Mouse (Mus musculus) heart, embryonic 12.5 days (tissue): ENCODE data around the gene Cops2. TPM values are rescaled to one million over a fixed set of nuclear protein-coding genes. Genes with fewer than 3 reads are reported as not detected.

ENCODE experiments used
- ATAC-seq: fragments of 200-750 bp; cut with Nextera tagmentation; 2 replicates; pipeline ENCODE4 v1.8.0; 2017; ENCODE audit warnings: moderate TSS enrichment, moderate library complexity; ENCODE audit not compliant: insufficient number of reproducible peaks, low FRiP score
- H3K27ac ChIP-seq: fragments of 300-500 bp; sonication (generic); 2 replicates; pipeline ENCODE4 v1.5.1; 2016; ENCODE audit warnings: mild to moderate bottlenecking, moderate library complexity; ENCODE audit not compliant: poor library complexity, severe bottlenecking
- H3K27me3 ChIP-seq: fragments of 300-500 bp; sonication (generic); replicated peaks from 2 replicates; pipeline ENCODE4 v1.6.1; 2016; ENCODE audit warnings: mild to moderate bottlenecking, moderate library complexity
- H3K36me3 ChIP-seq: fragments of 300-500 bp; sonication (generic); 2 replicates; pipeline ENCODE4 v1.6.1; 2016; ENCODE audit warnings: mild to moderate bottlenecking, moderate library complexity
- H3K4me1 ChIP-seq: fragments of 300-500 bp; sonication (generic); replicated peaks from 2 replicates; pipeline ENCODE4 v1.6.1; 2016; ENCODE audit warnings: mild to moderate bottlenecking
- H3K4me2 ChIP-seq: fragments of 300-500 bp; sonication (generic); 2 replicates; pipeline ENCODE4 v1.6.1; 2016; ENCODE audit warnings: mild to moderate bottlenecking, moderate library complexity
- H3K4me3 ChIP-seq: fragments of 300-500 bp; sonication (generic); 2 replicates; pipeline ENCODE4 v1.5.1; 2016; ENCODE audit warnings: mild to moderate bottlenecking
- H3K9ac ChIP-seq: fragments of 300-500 bp; sonication (generic); 2 replicates; pipeline ENCODE4 v1.6.1; 2016; ENCODE audit warnings: mild to moderate bottlenecking, moderate library complexity
- H3K9me3 ChIP-seq: fragments of 300-500 bp; sonication (generic); replicated peaks from 2 replicates; pipeline ENCODE4 v1.6.1; 2016; ENCODE audit warnings: mild to moderate bottlenecking, moderate library complexity
- WGBS: fragments of 180-500 bp; shearing (Covaris S2); methylation state at CpG from one replicate; pipeline ENCODE4 v1.1.7; 2016; 5-methylcytosine and 5-hydroxymethylcytosine counted together
- polyA plus RNA-seq: library from polyadenylated mRNA; unstranded; fragments of >200 nt; fragmentation: Nextera tagmentation; extraction: Ambion mirVana; gene quantifications from 2 replicates; pipeline ENCODE4 v1.2.1, GENCODE M21; 2016

The Cops2 gene
- polyA plus RNA-seq, 1 experiment from 2014 or later = 75.7 TPM

DNA sequence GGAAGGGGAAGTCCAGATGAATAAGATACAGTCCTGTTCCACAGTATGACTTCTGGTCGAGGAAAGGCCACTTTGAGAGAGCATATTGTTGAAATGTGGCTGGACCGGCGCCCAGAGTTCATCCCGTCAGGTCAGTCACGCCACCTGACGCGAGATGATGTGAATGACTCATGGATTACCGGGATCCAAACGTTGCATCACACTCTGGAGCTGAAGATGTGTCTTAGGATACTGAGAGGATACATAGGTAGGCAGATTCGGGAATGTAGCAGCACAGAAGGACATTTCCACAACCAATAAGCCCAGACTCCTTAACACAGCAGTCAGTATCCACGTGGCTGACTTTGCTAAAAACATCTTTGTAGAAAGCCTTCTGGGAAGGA lies 66.1 kb downstream of the Cops2 start:
- WGBS = 79% methylated on average over 11 of the region's 11 CpGs
- Histone ChIP-seq H3K4me3 (no peak overlapping the region), H3K27me3 (no peaks in the 10 kb centered on the region), H3K4me1 (peaks cover 12% of the 10 kb centered on the region), H3K9me3 (no peaks in the 10 kb centered on the region), H3K27ac (no peak overlapping the region), H3K36me3 (no peaks in the 10 kb centered on the region), H3K9ac (no peak overlapping the region), H3K4me2 (no peak overlapping the region)
- ATAC-seq = no peak

- Histone ChIP-seq H3K4me1 (peaks cover 15% of the 10 kb centered on the region), H3K9ac (no peak overlapping the region), H3K4me2 (no peak overlapping the region), H3K9me3 (no peaks in the 10 kb centered on the region), H3K27me3 (no peaks in the 10 kb centered on the region), H3K36me3 (no peaks in the 10 kb centered on the region), H3K27ac (no peak overlapping the region), H3K4me3 (no peak overlapping the region)
- WGBS = 65% methylated on average over 2 of the region's 2 CpGs
- no peak for ATAC-seq
Measured at GRCm38 (mm10) chr2:125792144-125792878, 66.6 kb downstream of the Cops2 start.

DNA sequence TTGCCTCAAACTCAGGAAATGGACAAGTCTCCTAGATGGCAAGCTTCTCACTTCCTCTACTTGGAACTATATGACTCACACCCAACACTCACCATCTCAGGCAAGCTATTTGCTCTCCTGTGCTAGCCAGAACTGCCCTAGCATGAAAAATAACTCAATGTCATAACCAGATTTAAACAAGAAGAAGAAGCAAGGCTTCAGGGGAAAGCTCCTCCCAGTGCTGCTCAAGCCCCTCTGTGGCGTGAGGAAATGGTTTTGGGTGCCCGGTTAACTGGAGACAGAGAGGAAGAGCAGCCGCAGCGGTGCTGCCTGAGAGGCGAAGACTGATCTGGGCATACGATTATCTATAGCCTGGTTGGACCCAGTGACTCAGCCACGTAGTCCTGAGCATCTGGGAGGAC lies 67.5 kb downstream of the Cops2 start:
- Histone ChIP-seq H3K9ac (no peak overlapping the region), H3K36me3 (no peaks in the 10 kb centered on the region), H3K9me3 (no peaks in the 10 kb centered on the region), H3K4me2 (no peak overlapping the region), H3K27ac (no peak overlapping the region), H3K27me3 (no peaks in the 10 kb centered on the region), H3K4me3 (no peak overlapping the region), H3K4me1 (peaks cover 15% of the 10 kb centered on the region)
- 65% methylated on average over 7 of the region's 7 CpGs for WGBS
- ATAC-seq = no peak

- no peak overlapping the region for H3K4me3 ChIP-seq
- H3K4me1 ChIP-seq = peaks cover 15% of the 10 kb centered on the region
- H3K9me3 ChIP-seq = no peaks in the 10 kb centered on the region
- H3K27me3 ChIP-seq = no peaks in the 10 kb centered on the region
- H3K4me2 ChIP-seq = no peak overlapping the region
- 91% methylated on average over 4 of the region's 4 CpGs for WGBS
- H3K36me3 ChIP-seq = no peaks in the 10 kb centered on the region
- no peak overlapping the region for H3K27ac ChIP-seq
- no peak for ATAC-seq
- no peak overlapping the region for H3K9ac ChIP-seq
Measured at GRCm38 (mm10) chr2:125790242-125790641, 68.7 kb downstream of the Cops2 start.

- Histone ChIP-seq H3K4me2 (no peak overlapping the region), H3K27me3 (no peaks in the 10 kb centered on the region), H3K9ac (no peak overlapping the region), H3K4me1 (peaks cover 15% of the 10 kb centered on the region), H3K4me3 (no peak overlapping the region), H3K9me3 (no peaks in the 10 kb centered on the region), H3K27ac (no peak overlapping the region), H3K36me3 (no peaks in the 10 kb centered on the region)
- WGBS = 79% methylated on average over 5 of the region's 5 CpGs
- ATAC-seq = no peak
Measured at GRCm38 (mm10) chr2:125789265-125789664, 69.7 kb downstream of the Cops2 start.

- WGBS = 67% methylated on average over 3 of the region's 3 CpGs
- no peak overlapping the region for H3K4me3 ChIP-seq
- no peak for ATAC-seq
- no peaks in the 10 kb centered on the region for H3K9me3 ChIP-seq
- H3K27ac ChIP-seq = no peak overlapping the region
- no peak overlapping the region for H3K4me2 ChIP-seq
- peaks cover 15% of the 10 kb centered on the region for H3K4me1 ChIP-seq
- no peak overlapping the region for H3K9ac ChIP-seq
- no peaks in the 10 kb centered on the region for H3K36me3 ChIP-seq
- no peaks in the 10 kb centered on the region for H3K27me3 ChIP-seq
Measured at GRCm38 (mm10) chr2:125788785-125789184, 70.2 kb downstream of the Cops2 start.

DNA sequence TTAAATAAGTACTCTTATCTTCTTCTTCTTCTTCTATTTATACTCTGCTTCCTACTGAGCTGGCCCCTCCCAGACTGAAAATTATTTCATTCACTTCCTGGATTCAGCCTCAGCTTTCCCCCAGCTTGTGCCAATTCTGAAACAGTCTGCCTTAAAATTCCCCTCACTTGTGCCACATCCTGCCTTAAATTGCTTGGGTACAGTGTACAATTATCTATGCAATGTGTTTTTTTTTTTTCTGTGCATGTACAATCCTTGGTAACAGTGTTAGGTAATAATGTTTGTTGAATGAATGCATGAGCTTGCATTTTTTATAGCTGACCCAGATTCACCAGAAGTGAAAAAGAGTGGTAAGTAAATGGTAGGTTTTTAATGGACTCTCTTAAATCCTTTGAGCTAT lies 70.6 kb downstream of the Cops2 start:
- H3K4me1 ChIP-seq = peaks cover 19% of the 10 kb centered on the region
- H3K27ac ChIP-seq = no peak overlapping the region
- no peak overlapping the region for H3K4me2 ChIP-seq
- no peaks in the 10 kb centered on the region for H3K27me3 ChIP-seq
- H3K9me3 ChIP-seq = no peaks in the 10 kb centered on the region
- ATAC-seq = no peak
- H3K4me3 ChIP-seq = no peak overlapping the region
- no peak overlapping the region for H3K9ac ChIP-seq
- H3K36me3 ChIP-seq = no peaks in the 10 kb centered on the region

- Histone ChIP-seq H3K36me3 (no peaks in the 10 kb centered on the region), H3K4me2 (no peak overlapping the region), H3K27me3 (no peaks in the 10 kb centered on the region), H3K4me1 (peaks cover 25% of the 10 kb centered on the region), H3K4me3 (no peak overlapping the region), H3K9me3 (no peaks in the 10 kb centered on the region), H3K9ac (no peak overlapping the region), H3K27ac (no peak overlapping the region)
- ATAC-seq = no peak
- 67% methylated on average over 4 of the region's 4 CpGs for WGBS
Measured at GRCm38 (mm10) chr2:125785021-125785420, 73.9 kb downstream of the Cops2 start.

GRCm38 (mm10) chr2:125784392-125784791 lies 74.5 kb downstream of the Cops2 start:
- H3K36me3 ChIP-seq = no peaks in the 10 kb centered on the region
- no peak overlapping the region for H3K27ac ChIP-seq
- H3K27me3 ChIP-seq = no peaks in the 10 kb centered on the region
- no peak overlapping the region for H3K9ac ChIP-seq
- no peaks in the 10 kb centered on the region for H3K9me3 ChIP-seq
- no peak overlapping the region for H3K4me3 ChIP-seq
- no peak for ATAC-seq
- WGBS = 76% methylated on average over 4 of the region's 4 CpGs
- H3K4me2 ChIP-seq = no peak overlapping the region
- peaks cover 25% of the 10 kb centered on the region for H3K4me1 ChIP-seq

GRCm38 (mm10) chr2:125783868-125784267 lies 75.1 kb downstream of the Cops2 start:
- peaks cover 25% of the 10 kb centered on the region for H3K4me1 ChIP-seq
- no peaks in the 10 kb centered on the region for H3K27me3 ChIP-seq
- no peaks in the 10 kb centered on the region for H3K9me3 ChIP-seq
- H3K36me3 ChIP-seq = no peaks in the 10 kb centered on the region
- no peak overlapping the region for H3K4me3 ChIP-seq
- no peak overlapping the region for H3K9ac ChIP-seq
- no peak overlapping the region for H3K4me2 ChIP-seq
- WGBS = 56% methylated on average over 4 of the region's 4 CpGs
- ATAC-seq = no peak
- H3K27ac ChIP-seq = no peak overlapping the region

DNA sequence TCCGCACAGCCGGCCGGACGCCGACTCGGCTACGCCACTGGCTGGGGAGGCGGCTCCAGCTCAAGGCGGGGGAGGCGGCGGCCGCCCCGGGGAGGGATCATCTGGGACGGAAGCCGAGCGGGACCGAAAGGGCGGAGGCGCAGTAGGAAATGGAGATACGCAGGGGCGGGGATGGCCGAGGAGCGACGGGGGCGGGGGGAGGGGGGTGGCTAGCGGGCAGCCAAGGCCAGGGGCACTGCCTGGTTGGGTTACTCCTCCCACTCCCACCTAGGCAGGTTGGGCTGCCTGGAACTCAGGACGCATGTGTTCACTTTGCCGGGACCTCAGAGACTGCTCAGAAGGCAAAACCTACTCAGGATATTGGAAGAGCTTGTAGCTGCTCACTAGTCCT lies 76.2 kb downstream of the Cops2 start, which contains the start of gene Secisbp2l:
Secisbp2l (minus strand) TSS at position 152 of the 391 bp plus-strand sequence.
- ATAC-seq = peak; percentile 98
- Histone ChIP-seq H3K9me3 (no peaks in the 10 kb centered on the region), H3K4me2 (peak within 1 kb of the TSS; percentile 66), H3K9ac (peak within 1 kb of the TSS; percentile 92), H3K4me1 (peaks cover 18% of the 10 kb centered on the region), H3K4me3 (peak within 1 kb of the TSS; percentile 88), H3K36me3 (no peaks in the 10 kb centered on the region), H3K27me3 (no peaks in the 10 kb centered on the region), H3K27ac (peak within 1 kb of the TSS; percentile 86)
- WGBS = under 1% methylated on average over 28 of the region's 28 CpGs
